Mouse (Mus musculus): Measurements from ENCODE around the gene Oas1c. TPM values are rescaled to one million over a fixed set of nuclear protein-coding genes. Genes with fewer than 3 reads are reported as not detected.

Oas1c gene
- polyA plus RNA-seq, 1 experiment from 2014 or later, result 1.1 TPM

GRCm38 (mm10) chr5:120793043-120793442, 19.3 kb downstream of the Oas1c start:
- Histone ChIP-seq H3K9me3 (ENCODE audit: control insufficient read depth, low read length) (no peaks in the 10 kb centered on the region), H3K36me3 (ENCODE audit: control insufficient read depth, insufficient read depth, low read length) (no peaks in the 10 kb centered on the region), H3K4me3 (ENCODE audit: low read length) (no peak overlapping the region), H3K4me1 (ENCODE audit: control insufficient read depth, insufficient read depth, low read length) (no peaks in the 10 kb centered on the region), H3K4me2 (ENCODE audit: low read depth, low read length) (no peak overlapping the region), H3K27me3 (replicated peaks; ENCODE audit: control insufficient read depth, insufficient read depth, low read length) (no peaks in the 10 kb centered on the region), H3K9ac (ENCODE audit: low read depth, low read length) (no peak overlapping the region), H3K27ac (ENCODE audit: low read length) (no peak overlapping the region)
- 28% methylated on average over 2 of the region's 2 CpGs for WGBS
- ATAC-seq, result no peak

DNA sequence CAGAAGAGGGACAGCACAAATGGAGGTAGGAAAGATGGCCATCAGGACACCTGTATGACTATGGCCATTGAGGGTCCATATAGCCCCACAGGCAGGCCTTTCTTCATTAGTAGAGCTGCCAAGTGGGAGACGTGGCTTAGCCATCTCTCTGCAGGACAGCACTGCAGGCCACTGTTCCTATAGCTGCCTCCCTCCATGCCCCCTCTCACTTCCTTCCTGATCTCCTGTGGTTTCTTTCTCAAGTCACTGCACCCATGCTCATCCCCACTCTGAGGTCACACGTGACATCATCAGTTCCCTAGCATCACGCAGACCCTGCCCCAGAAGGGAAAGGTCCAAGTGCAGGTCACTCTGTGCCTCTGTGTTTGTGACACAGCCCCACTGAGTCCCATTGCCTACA, 25.3 kb downstream of the Oas1c start:
- H3K4me2 ChIP-seq (ENCODE audit: low read depth, low read length), result no peak overlapping the region
- ATAC-seq, result no peak
- H3K27ac ChIP-seq (ENCODE audit: low read length), result no peak overlapping the region
- no peak overlapping the region for H3K4me3 ChIP-seq (ENCODE audit: low read length)
- no peaks in the 10 kb centered on the region for H3K9me3 ChIP-seq (ENCODE audit: control insufficient read depth, low read length)
- no peaks in the 10 kb centered on the region for H3K4me1 ChIP-seq (ENCODE audit: control insufficient read depth, insufficient read depth, low read length)
- WGBS, result 64% methylated on average over 3 of the region's 3 CpGs
- no peaks in the 10 kb centered on the region for H3K27me3 ChIP-seq (replicated peaks; ENCODE audit: control insufficient read depth, insufficient read depth, low read length)
- H3K9ac ChIP-seq (ENCODE audit: low read depth, low read length), result no peak overlapping the region
- H3K36me3 ChIP-seq (ENCODE audit: control insufficient read depth, insufficient read depth, low read length), result no peaks in the 10 kb centered on the region

GRCm38 (mm10) chr5:120782446-120782845, 29.9 kb downstream of the Oas1c start:
- no peaks in the 10 kb centered on the region for H3K36me3 ChIP-seq (ENCODE audit: control insufficient read depth, insufficient read depth, low read length)
- 70% methylated on average over 2 of the region's 2 CpGs for WGBS
- H3K27me3 ChIP-seq (replicated peaks; ENCODE audit: control insufficient read depth, insufficient read depth, low read length), result no peaks in the 10 kb centered on the region
- no peak for ATAC-seq
- no peak overlapping the region for H3K27ac ChIP-seq (ENCODE audit: low read length)
- H3K4me1 ChIP-seq (ENCODE audit: control insufficient read depth, insufficient read depth, low read length), result no peaks in the 10 kb centered on the region
- H3K9ac ChIP-seq (ENCODE audit: low read depth, low read length), result no peak overlapping the region
- no peaks in the 10 kb centered on the region for H3K9me3 ChIP-seq (ENCODE audit: control insufficient read depth, low read length)
- no peak overlapping the region for H3K4me3 ChIP-seq (ENCODE audit: low read length)
- no peak overlapping the region for H3K4me2 ChIP-seq (ENCODE audit: low read depth, low read length)

DNA sequence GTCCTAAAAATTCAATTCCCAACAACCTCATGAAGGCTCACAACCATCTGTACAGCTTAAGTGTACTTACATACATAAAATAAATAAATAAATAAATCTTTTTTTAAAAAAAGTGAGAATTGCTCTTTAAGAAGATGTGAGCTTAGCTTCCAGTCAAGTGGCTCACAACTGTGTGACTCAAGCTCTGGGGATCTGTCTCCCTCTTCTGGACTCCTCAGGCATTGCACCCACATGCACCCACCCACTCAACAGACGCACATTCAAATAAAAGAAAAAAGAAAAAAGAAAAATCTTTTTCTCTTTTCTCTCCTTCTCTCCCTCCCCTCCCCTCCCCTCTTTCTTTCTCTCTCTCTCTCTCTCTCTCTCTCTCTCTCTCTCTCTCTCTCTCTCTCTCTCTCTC, 30.7 kb downstream of the Oas1c start:
- H3K4me1 ChIP-seq (ENCODE audit: control insufficient read depth, insufficient read depth, low read length), result no peaks in the 10 kb centered on the region
- H3K27me3 ChIP-seq (replicated peaks; ENCODE audit: control insufficient read depth, insufficient read depth, low read length), result no peaks in the 10 kb centered on the region
- H3K36me3 ChIP-seq (ENCODE audit: control insufficient read depth, insufficient read depth, low read length), result no peaks in the 10 kb centered on the region
- 100% methylated on average over 1 of the region's 1 CpGs for WGBS
- no peak for ATAC-seq
- no peak overlapping the region for H3K27ac ChIP-seq (ENCODE audit: low read length)
- H3K9me3 ChIP-seq (ENCODE audit: control insufficient read depth, low read length), result no peaks in the 10 kb centered on the region
- no peak overlapping the region for H3K9ac ChIP-seq (ENCODE audit: low read depth, low read length)
- no peak overlapping the region for H3K4me3 ChIP-seq (ENCODE audit: low read length)
- no peak overlapping the region for H3K4me2 ChIP-seq (ENCODE audit: low read depth, low read length)

GRCm38 (mm10) chr5:120779922-120780321, 32.4 kb downstream of the Oas1c start:
- H3K4me2 ChIP-seq (ENCODE audit: low read depth, low read length), result no peak overlapping the region
- H3K9me3 ChIP-seq (ENCODE audit: control insufficient read depth, low read length), result no peaks in the 10 kb centered on the region
- H3K27me3 ChIP-seq (replicated peaks; ENCODE audit: control insufficient read depth, insufficient read depth, low read length), result no peaks in the 10 kb centered on the region
- no peak for ATAC-seq
- H3K4me1 ChIP-seq (ENCODE audit: control insufficient read depth, insufficient read depth, low read length), result no peaks in the 10 kb centered on the region
- H3K4me3 ChIP-seq (ENCODE audit: low read length), result no peak overlapping the region
- no peaks in the 10 kb centered on the region for H3K36me3 ChIP-seq (ENCODE audit: control insufficient read depth, insufficient read depth, low read length)
- no peak overlapping the region for H3K9ac ChIP-seq (ENCODE audit: low read depth, low read length)
- H3K27ac ChIP-seq (ENCODE audit: low read length), result no peak overlapping the region
- WGBS, result 45% methylated on average over 3 of the region's 3 CpGs

DNA sequence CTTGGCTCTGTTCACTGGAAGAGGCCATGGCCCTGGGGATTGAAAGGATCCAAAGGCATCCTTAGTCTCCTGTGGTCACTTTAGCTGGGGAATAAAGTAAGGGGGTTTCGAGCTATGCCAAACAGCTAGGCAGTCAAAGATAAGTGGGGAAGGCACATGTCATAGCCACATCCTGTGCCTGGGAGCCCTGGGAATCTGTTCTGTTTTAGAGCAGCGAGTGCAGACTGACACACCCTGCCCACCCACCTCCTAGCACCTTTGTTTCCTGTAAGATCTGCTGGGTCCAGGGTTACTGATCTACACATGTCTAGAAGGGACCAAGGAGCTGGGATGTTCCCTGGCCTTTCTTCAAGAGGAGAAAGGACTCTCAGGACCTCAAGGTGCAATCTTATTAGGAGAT, 33.4 kb downstream of the Oas1c start:
- Histone ChIP-seq H3K4me2 (ENCODE audit: low read depth, low read length) (no peak overlapping the region), H3K27me3 (replicated peaks; ENCODE audit: control insufficient read depth, insufficient read depth, low read length) (no peaks in the 10 kb centered on the region), H3K9ac (ENCODE audit: low read depth, low read length) (no peak overlapping the region), H3K4me1 (ENCODE audit: control insufficient read depth, insufficient read depth, low read length) (no peaks in the 10 kb centered on the region), H3K27ac (ENCODE audit: low read length) (no peak overlapping the region), H3K4me3 (ENCODE audit: low read length) (no peak overlapping the region), H3K36me3 (ENCODE audit: control insufficient read depth, insufficient read depth, low read length) (no peaks in the 10 kb centered on the region), H3K9me3 (ENCODE audit: control insufficient read depth, low read length) (no peaks in the 10 kb centered on the region)
- no peak for ATAC-seq
- 63% methylated on average over 2 of the region's 2 CpGs for WGBS

DNA sequence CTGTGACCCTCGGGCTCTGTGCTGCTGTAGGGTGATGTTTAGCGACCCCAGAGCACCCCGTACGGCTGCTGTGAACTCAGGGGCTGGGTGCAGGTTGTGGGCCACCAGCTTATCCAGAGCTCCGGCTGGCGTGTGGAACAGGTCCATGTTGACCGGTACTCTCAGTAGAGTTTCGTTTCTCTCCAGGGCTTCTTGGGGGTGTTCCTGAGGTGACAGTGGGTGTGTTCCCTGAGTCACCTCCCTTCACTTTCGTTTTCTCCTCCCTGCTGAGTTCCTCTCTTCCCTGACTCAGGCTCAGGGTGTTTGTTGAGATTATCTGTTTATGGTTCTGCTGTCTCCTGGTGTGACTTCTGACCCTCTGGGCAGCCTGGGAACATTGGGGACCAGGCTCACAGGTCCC, 34.8 kb downstream of the Oas1c start, which contains the start of gene Oas3:
TSS of gene Oas3 (minus strand) at position 184 of the 400 bp plus-strand sequence.
- ATAC-seq, result no peak
- no peaks in the 10 kb centered on the region for H3K36me3 ChIP-seq (ENCODE audit: control insufficient read depth, insufficient read depth, low read length)
- no peaks in the 10 kb centered on the region for H3K9me3 ChIP-seq (ENCODE audit: control insufficient read depth, low read length)
- no peaks in the 10 kb centered on the region for H3K4me1 ChIP-seq (ENCODE audit: control insufficient read depth, insufficient read depth, low read length)
- 63% methylated on average over 9 of the region's 9 CpGs for WGBS
- H3K4me2 ChIP-seq (ENCODE audit: low read depth, low read length), result no peak within 1 kb of the TSS
- no peak within 1 kb of the TSS for H3K27ac ChIP-seq (ENCODE audit: low read length)
- no peak within 1 kb of the TSS for H3K4me3 ChIP-seq (ENCODE audit: low read length)
- no peaks in the 10 kb centered on the region for H3K27me3 ChIP-seq (replicated peaks; ENCODE audit: control insufficient read depth, insufficient read depth, low read length)
- no peak within 1 kb of the TSS for H3K9ac ChIP-seq (ENCODE audit: low read depth, low read length)

DNA sequence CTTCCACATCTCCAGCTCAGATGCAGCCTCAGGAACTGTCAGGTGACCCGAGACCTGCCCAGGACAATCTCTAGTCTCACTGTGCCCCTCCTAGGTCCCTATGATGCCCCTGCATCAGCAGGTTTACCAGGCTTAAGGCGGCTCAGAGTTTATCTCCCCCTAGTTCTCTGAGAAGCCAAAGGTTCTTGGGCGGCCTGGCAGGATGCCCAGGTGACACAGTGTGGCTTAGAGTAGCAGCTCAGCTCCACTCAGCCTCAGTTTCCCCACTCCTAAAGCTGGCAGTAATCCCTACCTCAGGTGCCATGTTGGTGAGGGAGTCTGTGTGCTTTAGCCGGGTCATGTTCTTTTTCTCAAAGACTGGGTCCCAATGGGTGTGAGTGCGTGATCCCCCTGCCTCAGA, 35.5 kb downstream of the Oas1c start:
- no peak for ATAC-seq

DNA sequence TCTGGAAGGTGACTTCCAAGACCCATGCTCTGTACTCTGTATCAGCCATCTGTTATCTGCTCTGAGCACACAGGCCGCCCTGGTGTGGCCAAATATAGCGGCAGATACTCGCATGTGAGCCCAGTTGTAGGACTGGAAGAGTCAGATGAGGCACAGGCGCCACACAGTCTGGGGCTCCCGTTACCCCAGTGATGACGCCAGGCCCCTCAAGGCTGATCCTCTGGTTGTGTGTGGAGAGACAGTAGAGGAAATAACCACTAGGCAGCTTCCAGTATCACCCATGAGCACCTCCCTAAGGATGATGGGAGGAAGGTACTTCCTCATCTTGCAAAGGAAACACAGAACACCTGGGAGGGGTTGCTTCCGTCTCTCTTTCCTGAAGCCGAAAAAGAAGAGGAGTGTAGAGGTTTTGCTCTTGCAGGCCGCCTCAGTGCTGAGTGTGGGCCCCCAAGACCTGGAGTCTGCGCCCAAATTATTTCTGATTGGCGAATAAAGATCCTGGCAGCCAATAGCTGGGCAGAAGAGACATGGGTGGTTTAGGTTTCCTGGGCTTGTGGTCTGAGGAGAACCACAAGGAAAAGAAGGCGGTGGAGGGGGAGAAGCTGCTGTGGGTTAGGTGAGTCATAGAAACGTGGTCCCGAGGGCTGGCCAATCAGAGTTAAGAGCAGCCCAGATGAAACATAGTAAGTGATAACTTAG, 36.9 kb downstream of the Oas1c start:
- no peaks in the 10 kb centered on the region for H3K36me3 ChIP-seq (ENCODE audit: control insufficient read depth, insufficient read depth, low read length)
- H3K4me2 ChIP-seq (ENCODE audit: low read depth, low read length), result no peak overlapping the region
- no peak for ATAC-seq
- no peaks in the 10 kb centered on the region for H3K9me3 ChIP-seq (ENCODE audit: control insufficient read depth, low read length)
- no peaks in the 10 kb centered on the region for H3K27me3 ChIP-seq (replicated peaks; ENCODE audit: control insufficient read depth, insufficient read depth, low read length)
- no peak overlapping the region for H3K4me3 ChIP-seq (ENCODE audit: low read length)
- H3K27ac ChIP-seq (ENCODE audit: low read length), result no peak overlapping the region
- no peaks in the 10 kb centered on the region for H3K4me1 ChIP-seq (ENCODE audit: control insufficient read depth, insufficient read depth, low read length)
- no peak overlapping the region for H3K9ac ChIP-seq (ENCODE audit: low read depth, low read length)
- WGBS, result 66% methylated on average over 14 of the region's 14 CpGs

More for the DNA sequence above, 35.5 kb downstream of the Oas1c start:
- Histone ChIP-seq H3K4me2 (ENCODE audit: low read depth, low read length) (no peak overlapping the region), H3K9ac (ENCODE audit: low read depth, low read length) (no peak overlapping the region), H3K4me1 (ENCODE audit: control insufficient read depth, insufficient read depth, low read length) (no peaks in the 10 kb centered on the region), H3K9me3 (ENCODE audit: control insufficient read depth, low read length) (no peaks in the 10 kb centered on the region), H3K27me3 (replicated peaks; ENCODE audit: control insufficient read depth, insufficient read depth, low read length) (no peaks in the 10 kb centered on the region), H3K27ac (ENCODE audit: low read length) (no peak overlapping the region), H3K4me3 (ENCODE audit: low read length) (no peak overlapping the region), H3K36me3 (ENCODE audit: control insufficient read depth, insufficient read depth, low read length) (no peaks in the 10 kb centered on the region)
- WGBS, result 79% methylated on average over 5 of the region's 5 CpGs

DNA sequence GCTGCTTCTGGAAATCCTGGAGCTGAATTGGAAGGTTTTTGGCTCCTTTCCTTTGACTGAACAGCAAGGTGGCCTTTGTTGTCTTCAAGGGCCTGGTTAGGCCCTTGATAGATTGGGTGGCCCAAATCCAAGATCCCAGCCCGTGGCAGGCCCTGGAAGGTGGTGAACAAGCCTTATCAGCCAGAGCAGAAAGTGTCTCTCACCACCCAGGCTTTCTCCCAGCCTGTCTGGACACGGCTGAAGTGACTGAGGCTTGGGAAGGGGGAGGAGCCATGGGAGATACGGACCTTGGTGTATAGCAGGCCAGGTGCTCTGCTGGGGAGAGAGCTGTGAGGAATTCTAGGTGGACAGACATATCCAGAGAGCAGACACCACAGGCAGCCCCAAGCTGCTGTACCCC, 42.9 kb downstream of the Oas1c start:
- Histone ChIP-seq H3K4me3 (ENCODE audit: low read length) (no peak overlapping the region), H3K4me1 (ENCODE audit: control insufficient read depth, insufficient read depth, low read length) (no peaks in the 10 kb centered on the region), H3K36me3 (ENCODE audit: control insufficient read depth, insufficient read depth, low read length) (no peaks in the 10 kb centered on the region), H3K4me2 (ENCODE audit: low read depth, low read length) (no peak overlapping the region), H3K9ac (ENCODE audit: low read depth, low read length) (no peak overlapping the region), H3K27ac (ENCODE audit: low read length) (no peak overlapping the region), H3K27me3 (replicated peaks; ENCODE audit: control insufficient read depth, insufficient read depth, low read length) (no peaks in the 10 kb centered on the region), H3K9me3 (ENCODE audit: control insufficient read depth, low read length) (no peaks in the 10 kb centered on the region)
- no peak for ATAC-seq
- WGBS, result 56% methylated on average over 3 of the region's 3 CpGs
